Mouse (Mus musculus) CH12.LX (cell line): ENCODE measurements around the gene Olfr186. TPM values are rescaled to one million over a fixed set of nuclear protein-coding genes. Genes with fewer than 3 reads are reported as not detected.

Source experiments
- DNase-seq: peaks from one replicate; pipeline ENCODE4 v3.0.0-alpha.2; 2013; ENCODE audit errors: extremely low read depth
- H3K27ac ChIP-seq: 2 replicates; pipeline ENCODE4 v1.5.1; 2012; ENCODE audit warnings: low read depth, mild to moderate bottlenecking, control low read depth, moderate library complexity; ENCODE audit not compliant: insufficient read depth
- H3K27me3 ChIP-seq: replicated peaks from 2 replicates; pipeline ENCODE3; 2012; ENCODE audit warnings: inconsistent platforms
- H3K36me3 ChIP-seq, 2 experiments: replicated peaks in 1 of 2; 2 replicates each; pipeline versions ENCODE3 to v1.6.1; 2012; ENCODE audit warnings: inconsistent platforms in 1 of 2, low read length in 1 of 2, mild to moderate bottlenecking in 1 of 2, mixed read lengths in 1 of 2, moderate library complexity in 1 of 2; ENCODE audit not compliant: control insufficient read depth in 1 of 2, insufficient read depth in 1 of 2
- H3K4me1 ChIP-seq, 2 experiments: 2 replicates each; pipeline ENCODE4 v1.6.1; 2012; ENCODE audit warnings: inconsistent platforms in 1 of 2, moderate library complexity in 1 of 2; ENCODE audit not compliant: insufficient read depth in 2 of 2, control insufficient read depth in 1 of 2
- H3K4me2 ChIP-seq: 2 replicates; pipeline ENCODE4 v1.6.1; 2012; ENCODE audit warnings: low read depth, mild to moderate bottlenecking, control low read depth; ENCODE audit not compliant: poor library complexity, insufficient read depth, severe bottlenecking
- H3K4me3 ChIP-seq, 3 experiments: fragments of 150-350 bp in 1 of 3; sonication (generic) in 1 of 3; replicated peaks in 1 of 3; 2 replicates each; pipeline versions ENCODE3 to v1.5.1; 2011 to 2012; ENCODE audit warnings: low read depth in 2 of 3, low read length in 2 of 3, mild to moderate bottlenecking in 2 of 3, moderate library complexity in 2 of 3, control low read depth in 1 of 3, improper control_type of control experiment in 1 of 3, inconsistent platforms in 1 of 3, mixed read lengths in 1 of 3; ENCODE audit not compliant: poor library complexity in 1 of 3
- H3K79me2 ChIP-seq: replicated peaks from 2 replicates; pipeline ENCODE4 v1.6.1; 2012; ENCODE audit warnings: mild to moderate bottlenecking, moderate library complexity; ENCODE audit not compliant: control insufficient read depth, poor library complexity, insufficient read depth, severe bottlenecking; ENCODE audit errors: extremely low read depth
- H3K9ac ChIP-seq: 2 replicates; pipeline ENCODE4 v1.6.1; 2012; ENCODE audit warnings: low read depth, mild to moderate bottlenecking, control low read depth, moderate library complexity; ENCODE audit not compliant: insufficient read depth
- H3K9me3 ChIP-seq: replicated peaks from 2 replicates; pipeline ENCODE3; 2012; ENCODE audit warnings: low read length, inconsistent platforms, mixed read lengths
- CTCF ChIP-seq, 2 experiments: IDR thresholded peaks in 1 of 2; conservative IDR thresholded peaks in 1 of 2; 2 replicates each; pipeline ENCODE4 v1.5.1; 2011 to 2012; ENCODE audit warnings: low read depth in 2 of 2, low read length in 2 of 2, improper control_type of control experiment in 1 of 2, inconsistent platforms in 1 of 2, mild to moderate bottlenecking in 1 of 2, moderate library complexity in 1 of 2
- E2F4 ChIP-seq: IDR thresholded peaks from 2 replicates; pipeline ENCODE4 v1.6.1; 2011; ENCODE audit warnings: low read depth, low read length, improper control_type of control experiment; ENCODE audit not compliant: insufficient replicate concordance
- ELF1 ChIP-seq: IDR thresholded peaks from 2 replicates; pipeline ENCODE4 v1.6.1; 2014; ENCODE audit warnings: low read depth, mild to moderate bottlenecking, inconsistent platforms, low read length, improper control_type of control experiment
- GABPA ChIP-seq: IDR thresholded peaks from 2 replicates; pipeline ENCODE4 v1.6.1; 2012; ENCODE audit warnings: low read depth, low read length, improper control_type of control experiment, inconsistent platforms; ENCODE audit not compliant: insufficient replicate concordance
- HCFC1 ChIP-seq: IDR thresholded peaks from 2 replicates; pipeline ENCODE4 v1.6.1; 2012; ENCODE audit warnings: low read depth, mild to moderate bottlenecking, inconsistent platforms, low read length, improper control_type of control experiment
- IRF4 ChIP-seq: IDR thresholded peaks from 2 replicates; pipeline ENCODE4 v1.6.1; 2014; ENCODE audit warnings: low read depth, mild to moderate bottlenecking, inconsistent platforms, low read length, improper control_type of control experiment
- JUN ChIP-seq: IDR thresholded peaks from 2 replicates; pipeline ENCODE4 v1.6.1; 2011; ENCODE audit warnings: low read depth, mild to moderate bottlenecking, low read length, improper control_type of control experiment, moderate library complexity; ENCODE audit not compliant: insufficient read depth
- MAFK ChIP-seq: IDR thresholded peaks from 2 replicates; pipeline ENCODE4 v1.6.1; 2011; ENCODE audit warnings: low read length, improper control_type of control experiment; ENCODE audit not compliant: insufficient replicate concordance
- MAZ ChIP-seq: IDR thresholded peaks from 2 replicates; pipeline ENCODE4 v1.6.1; 2012; ENCODE audit warnings: low read depth, mild to moderate bottlenecking, inconsistent platforms, low read length, improper control_type of control experiment, moderate library complexity
- MEF2A ChIP-seq: IDR thresholded peaks from 2 replicates; pipeline ENCODE4 v1.6.1; 2014; ENCODE audit warnings: low read depth, mild to moderate bottlenecking, inconsistent platforms, low read length, improper control_type of control experiment, borderline replicate concordance
- MYC ChIP-seq: IDR thresholded peaks from 2 replicates; pipeline ENCODE4 v1.6.1; 2011; ENCODE audit warnings: low read depth, mild to moderate bottlenecking, improper control_type of control experiment, low read length
- NRF1 ChIP-seq: IDR thresholded peaks from 2 replicates; pipeline ENCODE4 v1.6.1; 2014; ENCODE audit warnings: low read depth, mild to moderate bottlenecking, inconsistent platforms, low read length, improper control_type of control experiment, moderate library complexity
- PAX5 ChIP-seq: IDR thresholded peaks from 2 replicates; pipeline ENCODE4 v1.6.1; 2012; ENCODE audit warnings: low read length, inconsistent platforms, mixed read lengths
- POLR2A ChIP-seq: IDR thresholded peaks from 2 replicates; pipeline ENCODE4 v1.6.1; 2011; ENCODE audit warnings: low read depth, mild to moderate bottlenecking, improper control_type of control experiment, low read length
- RAD21 ChIP-seq: IDR thresholded peaks from 2 replicates; pipeline ENCODE4 v1.6.1; 2011; ENCODE audit warnings: low read depth, mild to moderate bottlenecking, low read length, improper control_type of control experiment, moderate library complexity
- SIN3A ChIP-seq: IDR thresholded peaks from 2 replicates; pipeline ENCODE4 v1.6.1; 2012; ENCODE audit warnings: low read length, improper control_type of control experiment, inconsistent platforms
- TCF12 ChIP-seq: IDR thresholded peaks from 2 replicates; pipeline ENCODE4 v1.6.1; 2014; ENCODE audit warnings: low read depth, mild to moderate bottlenecking, inconsistent platforms, low read length, improper control_type of control experiment
- UBTF ChIP-seq: IDR thresholded peaks from 2 replicates; pipeline ENCODE4 v1.6.1; 2012; ENCODE audit warnings: low read depth, mild to moderate bottlenecking, inconsistent platforms, low read length, improper control_type of control experiment, moderate library complexity
- USF1 ChIP-seq: IDR thresholded peaks from 2 replicates; pipeline ENCODE4 v1.6.1; 2014; ENCODE audit warnings: low read depth, mild to moderate bottlenecking, inconsistent platforms, low read length, improper control_type of control experiment
- USF2 ChIP-seq: conservative IDR thresholded peaks from 2 replicates; pipeline ENCODE4 v1.6.1; 2011; ENCODE audit warnings: low read depth, low read length, improper control_type of control experiment
- ZC3H11A ChIP-seq: IDR thresholded peaks from 2 replicates; pipeline ENCODE4 v1.6.1; 2012; ENCODE audit warnings: low read depth, mild to moderate bottlenecking, inconsistent platforms, low read length, improper control_type of control experiment
- ZKSCAN1 ChIP-seq: IDR thresholded peaks from 2 replicates; pipeline ENCODE4 v1.6.1; 2012; ENCODE audit warnings: low read depth, inconsistent platforms, low read length, improper control_type of control experiment, borderline replicate concordance
- ZMIZ1 ChIP-seq: IDR thresholded peaks from 2 replicates; pipeline ENCODE4 v1.6.1; 2012; ENCODE audit warnings: low read depth, mild to moderate bottlenecking, inconsistent platforms, low read length, improper control_type of control experiment
- dilution Hi-C: fragments of 300-500 bp; cut with MboI; formaldehyde crosslinking; loops from 2 replicates; pipeline ENCODE4 v1.14.3; 2020; ENCODE audit warnings: low sequenced_read_pairs; ENCODE audit not compliant: extremely low pct_unique_long_range_greater_than_20kb, extremely low pct_ligation_motif_present
- in situ Hi-C: fragments of 300-500 bp; cut with MboI; formaldehyde crosslinking; loops from 3 replicates; pipeline ENCODE4 v1.14.3; 2019; ENCODE audit warnings: low sequenced_read_pairs, low pct_ligation_motif_present, low pct_unique_long_range_greater_than_20kb, mixed read lengths
- polyA plus RNA-seq: library from polyadenylated mRNA; unstranded; fragments of >175 nt; gene quantifications from 2 replicates; pipeline ENCODE4 v1.2.1, GENCODE M21; 2012; ENCODE audit warnings: low read depth; ENCODE audit not compliant: insufficient read length
- total RNA-seq, 2 experiments: library from RNA; depleted of rRNA; stranded (reverse); fragments of 300-350 nt in 1 of 2; fragments of >200 nt in 1 of 2; gene quantifications; 2 replicates each; pipeline ENCODE4 v1.2.3; 2012 to 2014

Olfr186 gene
- total and polyA plus RNA-seq, 3 experiments = not detected

DNA sequence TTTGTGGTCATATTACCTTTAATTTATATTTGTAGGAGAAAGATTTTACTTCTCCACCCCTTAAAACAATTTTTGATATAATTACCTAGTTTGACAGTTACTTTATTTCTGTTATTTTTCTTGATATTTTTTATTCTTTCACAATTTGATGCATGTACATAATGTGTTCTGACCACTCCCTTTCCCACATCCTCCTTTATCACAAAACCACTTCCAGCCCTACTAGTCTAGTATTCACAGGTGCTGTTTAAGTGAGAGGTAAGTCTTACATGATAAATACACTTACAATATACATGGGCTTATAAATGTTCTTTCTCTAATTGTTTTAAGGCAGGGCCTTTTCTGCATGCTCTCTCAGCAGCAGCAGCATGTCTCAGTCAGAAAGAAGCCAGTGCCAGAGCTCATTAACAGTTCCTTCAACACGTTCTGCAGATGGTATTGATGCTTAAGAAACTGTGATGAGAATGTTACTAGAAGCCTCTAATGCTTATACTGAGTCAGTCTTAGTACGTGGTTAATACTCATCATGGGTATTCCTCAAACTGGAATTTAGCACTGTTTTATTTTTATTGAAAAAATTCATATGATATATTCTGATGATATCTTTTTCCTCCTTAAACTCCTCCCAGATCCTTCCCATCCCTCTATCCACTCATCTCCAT is 16.6 kb downstream of the Olfr186 start:
- DNase-seq = no peak
- Histone ChIP-seq H3K9me3 (no peaks in the 10 kb centered on the region), H3K4me1 (no peaks in the 10 kb centered on the region), H3K9ac (no peak overlapping the region), H3K36me3 (no peaks in the 10 kb centered on the region), H3K79me2 (no peaks in the 10 kb centered on the region)
- dilution Hi-C loops = no loop called here
- in situ Hi-C loops = no loop called here
- TF ChIP-seq GABPA (no peak), UBTF (no peak), TCF12 (no peak), IRF4 (no peak), ZKSCAN1 (no peak), MEF2A (no peak), MAFK (no peak), SIN3A (no peak)
- TF ChIP-seq, all 38 proteins: peak for 0
- no peak overlapping the region for H3K4me3 ChIP-seq
- no peak overlapping the region for H3K27ac ChIP-seq
- H3K4me2 ChIP-seq = no peak overlapping the region
- H3K27me3 ChIP-seq = no peaks in the 10 kb centered on the region

DNA sequence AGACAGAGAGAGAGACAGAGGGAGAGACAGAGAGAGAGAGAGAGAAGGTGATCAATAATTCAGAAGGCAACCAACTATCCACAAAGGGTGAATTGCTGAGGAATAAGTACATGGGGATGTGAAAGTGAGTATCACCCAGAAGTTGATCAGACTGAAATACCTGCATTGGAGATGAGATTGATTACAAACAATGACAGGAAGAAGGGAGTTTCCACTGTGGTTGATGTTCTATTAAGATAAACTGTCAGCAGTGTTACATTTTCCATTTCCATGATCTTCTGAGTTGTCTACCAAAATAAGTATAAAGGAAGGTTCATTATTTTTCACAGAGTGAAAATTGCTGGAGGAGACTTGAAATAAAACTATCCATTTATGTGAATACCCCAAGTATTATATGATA is 22.9 kb downstream of the Olfr186 start:
- Histone ChIP-seq H3K36me3 (no peaks in the 10 kb centered on the region), H3K27me3 (no peaks in the 10 kb centered on the region), H3K4me2 (no peak overlapping the region), H3K4me3 (no peak overlapping the region), H3K9me3 (no peaks in the 10 kb centered on the region), H3K4me1 (no peaks in the 10 kb centered on the region), H3K27ac (no peak overlapping the region), H3K79me2 (no peaks in the 10 kb centered on the region), H3K9ac (no peak overlapping the region)
- no peak for TF ChIP-seq JUN
- no peak for TF ChIP-seq ELF1
- TF ChIP-seq E2F4 = no peak
- TF ChIP-seq MYC = no peak
- no peak for TF ChIP-seq HCFC1
- TF ChIP-seq ZKSCAN1 = no peak
- no peak for TF ChIP-seq POLR2A
- TF ChIP-seq NRF1 = no peak
- no peak for TF ChIP-seq RAD21
- no peak for TF ChIP-seq ZC3H11A
- TF ChIP-seq MAZ = no peak
- TF ChIP-seq SIN3A = no peak
- no peak for TF ChIP-seq USF1
- TF ChIP-seq MEF2A = no peak
- no peak for TF ChIP-seq PAX5
- TF ChIP-seq GABPA = no peak
- TF ChIP-seq TCF12 = no peak
- no peak for TF ChIP-seq CTCF (conservative IDR thresholded peaks at IDR 0.05 in 1 of 2, IDR thresholded peaks at IDR 0.05 in 1 of 2; ENCODE audit: low read depth in 2 of 2, low read length in 2 of 2)
- TF ChIP-seq USF2 = no peak
- TF ChIP-seq ZMIZ1 = no peak
- dilution Hi-C loops (no loop called here), in situ Hi-C loops (no loop called here)
- DNase-seq = no peak
